Mouse (Mus musculus): Measurements from ENCODE around the gene Cltb.
A peak's percentile ranks its signal among the peaks of the same experiment; 100 is the strongest.

The Cltb gene

GRCm38 (mm10) chr13:54565201-54565581 lies 46.0 kb downstream of the Cltb start, which contains the start of gene 4833439L19Rik:
TSS of gene 4833439L19Rik (minus strand) at chr13:54565435.
- peak; percentile 94 to 97 for DNase-seq (ENCODE audit: inconsistent age in 2 of 2, low spot score in 1 of 2)

- DNase-seq (ENCODE audit: inconsistent age in 2 of 2, low spot score in 1 of 2) = peak in 1 of 2 experiments; percentile 77
Measured at GRCm38 (mm10) chr13:54564232-54565200, 46.6 kb downstream of the Cltb start.

GRCm38 (mm10) chr13:54562562-54562961 lies 48.6 kb downstream of the Cltb start:
- DNase-seq (ENCODE audit: inconsistent age in 2 of 2, low spot score in 1 of 2) = no peak

- no peak for DNase-seq (ENCODE audit: inconsistent age in 2 of 2, low spot score in 1 of 2)
Measured at GRCm38 (mm10) chr13:54560608-54561007, 50.5 kb downstream of the Cltb start.

GRCm38 (mm10) chr13:54559656-54560055 lies 51.5 kb downstream of the Cltb start:
- DNase-seq (ENCODE audit: inconsistent age in 2 of 2, low spot score in 1 of 2) = no peak

GRCm38 (mm10) chr13:54557652-54558051 lies 53.5 kb downstream of the Cltb start:
- no peak for DNase-seq (ENCODE audit: inconsistent age in 2 of 2, low spot score in 1 of 2)

GRCm38 (mm10) chr13:54556796-54557195 lies 54.3 kb downstream of the Cltb start:
- DNase-seq (ENCODE audit: inconsistent age in 2 of 2, low spot score in 1 of 2) = peak in 1 of 2 experiments; percentile 65

GRCm38 (mm10) chr13:54556176-54556575 lies 55.0 kb downstream of the Cltb start:
- DNase-seq (ENCODE audit: inconsistent age in 2 of 2, low spot score in 1 of 2) = no peak

- DNase-seq (ENCODE audit: inconsistent age in 2 of 2, low spot score in 1 of 2) = no peak
Measured at GRCm38 (mm10) chr13:54548036-54548435, 63.1 kb downstream of the Cltb start.

All from adrenal gland, adult (tissue).